Mouse (Mus musculus): Measurements from ENCODE around the gene Olfr616. TPM values are rescaled to one million over a fixed set of nuclear protein-coding genes. Genes with fewer than 3 reads are reported as not detected.

The Olfr616 gene
- not detected in 2 replicates for polyA plus RNA-seq (2012)

GRCm38 (mm10) chr7:103569043-103569442, at the start of gene Olfr616:
Olfr616 (minus strand) TSS chr7:103569143.

GRCm38 (mm10) chr7:103612434-103612833, 43.5 kb upstream of the Olfr616 start, which contains the start of gene Olfr620:
Olfr620 (minus strand) TSS chr7:103612534.

GRCm38 (mm10) chr7:103600275-103600674, 31.3 kb upstream of the Olfr616 start, which contains the start of gene Olfr619:
Olfr619 (plus strand) TSS chr7:103600575.

GRCm38 (mm10) chr7:103589803-103590202, 20.9 kb upstream of the Olfr616 start, which contains the start of gene Olfr618:
Olfr618 (plus strand) TSS chr7:103590103.

GRCm38 (mm10) chr7:103572761-103573160, 3.8 kb upstream of the Olfr616 start, which contains the start of gene Olfr617:
Olfr617 (plus strand) TSS chr7:103573061.

GRCm38 (mm10) chr7:103555779-103556178, 13.2 kb downstream of the Olfr616 start, which contains the start of gene Olfr615:
Olfr615 (plus strand) TSS chr7:103556079.

GRCm38 (mm10) chr7:103547774-103548173, 21.2 kb downstream of the Olfr616 start, which contains the start of gene Olfr613:
Olfr613 (plus strand) TSS chr7:103548074.

GRCm38 (mm10) chr7:103542617-103543016, 26.3 kb downstream of the Olfr616 start, which contains the start of gene Olfr612:
Olfr612 (minus strand) TSS chr7:103542717.

GRCm38 (mm10) chr7:103520746-103521145, 48.2 kb downstream of the Olfr616 start, which contains the start of gene Olfr611:
Olfr611 (minus strand) TSS chr7:103520846.

Other genes starting within 250 kb of the Olfr616 start
- gene Olfr598, start 245.6 kb downstream of the Olfr616 start, polyA plus RNA-seq (2012) = not detected in 2 replicates
- gene Olfr599, start 233.2 kb downstream of the Olfr616 start, polyA plus RNA-seq (2012) = not detected in 2 replicates
- gene Olfr600, start 219.5 kb downstream of the Olfr616 start, polyA plus RNA-seq (2012) = not detected in 2 replicates
- not detected in 2 replicates for gene Olfr601, start 206.5 kb downstream of the Olfr616 start, polyA plus RNA-seq (2012)
- not detected in 2 replicates for gene Olfr603, start 183.0 kb downstream of the Olfr616 start, polyA plus RNA-seq (2012)
- gene Usp17lc, start 154.1 kb downstream of the Olfr616 start, polyA plus RNA-seq (2012) = not detected in 2 replicates
- gene Olfr605, start 123.7 kb downstream of the Olfr616 start, polyA plus RNA-seq (2012) = not detected in 2 replicates
- gene Olfr606, start 120.1 kb downstream of the Olfr616 start, polyA plus RNA-seq (2012) = not detected in 2 replicates
- not detected in 2 replicates for gene Olfr607, start 105.0 kb downstream of the Olfr616 start, polyA plus RNA-seq (2012)
- gene Olfr608, start 99.3 kb downstream of the Olfr616 start, polyA plus RNA-seq (2012) = not detected in 2 replicates
- gene Olfr609, start 71.1 kb downstream of the Olfr616 start, polyA plus RNA-seq (2012) = not detected in 2 replicates
- not detected in 2 replicates for gene Olfr610, start 57.0 kb downstream of the Olfr616 start, polyA plus RNA-seq (2012)
- gene Olfr611, start 48.3 kb downstream of the Olfr616 start, polyA plus RNA-seq (2012) = not detected in 2 replicates
- not detected in 2 replicates for gene Olfr612, start 26.4 kb downstream of the Olfr616 start, polyA plus RNA-seq (2012)
- gene Olfr613, start 21.1 kb downstream of the Olfr616 start, polyA plus RNA-seq (2012) = not detected in 2 replicates
- not detected in 2 replicates for gene Olfr615, start 13.1 kb downstream of the Olfr616 start, polyA plus RNA-seq (2012)
- not detected in 2 replicates for gene Olfr617, start 3.9 kb upstream of the Olfr616 start, polyA plus RNA-seq (2012)
- not detected in 2 replicates for gene Olfr618, start 21.0 kb upstream of the Olfr616 start, polyA plus RNA-seq (2012)
- gene Olfr619, start 31.4 kb upstream of the Olfr616 start, polyA plus RNA-seq (2012) = not detected in 2 replicates
- not detected in 2 replicates for gene Olfr620, start 43.4 kb upstream of the Olfr616 start, polyA plus RNA-seq (2012)
- not detected in 2 replicates for gene Olfr622, start 73.6 kb upstream of the Olfr616 start, polyA plus RNA-seq (2012)
- gene Olfr623, start 94.6 kb upstream of the Olfr616 start, polyA plus RNA-seq (2012) = not detected in 2 replicates
- gene Olfr624, start 102.0 kb upstream of the Olfr616 start, polyA plus RNA-seq (2012) = 0.02 TPM in 1 of 2 replicates, not detected in the other
- gene Olfr625-ps1, start 113.6 kb upstream of the Olfr616 start, polyA plus RNA-seq (2012) = 0.19 TPM in 1 of 2 replicates, not detected in the other
- gene Olfr243, start 145.5 kb upstream of the Olfr616 start, polyA plus RNA-seq (2012) = not detected in 2 replicates
- not detected in 2 replicates for gene Olfr628, start 161.2 kb upstream of the Olfr616 start, polyA plus RNA-seq (2012)
- gene Olfr629, start 175.8 kb upstream of the Olfr616 start, polyA plus RNA-seq (2012) = not detected in 2 replicates
- gene Olfr630, start 188.2 kb upstream of the Olfr616 start, polyA plus RNA-seq (2012) = not detected in 2 replicates
- gene Olfr69, start 202.5 kb upstream of the Olfr616 start, polyA plus RNA-seq (2012) = not detected in 2 replicates
- not detected in 2 replicates for gene Olfr68, start 210.6 kb upstream of the Olfr616 start, polyA plus RNA-seq (2012)
- gene Olfr67, start 222.7 kb upstream of the Olfr616 start, polyA plus RNA-seq (2012) = not detected in 2 replicates
- 65.8 and 124 TPM in 2 replicates for gene Hbb-bt, start 244.9 kb upstream of the Olfr616 start, polyA plus RNA-seq (2012)

All from megakaryocyte-erythroid progenitor cell, adult 5 weeks (primary cell).